Mouse (Mus musculus): ENCODE data around the gene Wfdc3. TPM values are rescaled to one million over a fixed set of nuclear protein-coding genes. Genes with fewer than 3 reads are reported as not detected.

The Wfdc3 gene
- polyA plus RNA-seq, 1 experiment from 2014 or later = 1.3 TPM

DNA sequence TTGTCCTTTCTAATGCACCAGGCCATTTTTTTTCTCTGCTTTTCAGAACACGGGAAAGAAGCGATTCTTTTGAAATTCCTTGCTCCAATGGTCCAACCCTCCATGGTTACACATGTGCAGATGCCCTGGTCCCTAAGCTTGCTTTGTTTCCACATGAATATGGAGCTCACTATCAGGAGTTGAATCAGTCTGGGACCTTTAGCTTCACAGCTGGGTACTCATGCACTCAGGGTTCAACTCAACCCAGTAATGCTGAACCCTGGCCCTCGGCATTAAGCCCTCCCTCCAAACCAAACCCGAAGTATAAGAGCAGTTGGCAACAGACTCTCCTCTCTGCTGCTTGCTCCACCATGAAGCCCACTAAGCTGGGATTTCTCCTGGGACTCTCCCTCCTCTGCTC, 47.5 kb downstream of the Wfdc3 start, which contains the start of gene Spint4:
Gene Spint4, plus strand, starts transcription at position 301 of the 400 bp plus-strand sequence.
- Histone ChIP-seq H3K4me2 (no peak within 1 kb of the TSS), H3K27ac (replicated peaks) (no peak within 1 kb of the TSS), H3K4me1 (no peaks in the 10 kb centered on the region), H3K9me3 (replicated peaks) (no peaks in the 10 kb centered on the region), H3K9ac (replicated peaks) (no peak within 1 kb of the TSS), H3K27me3 (replicated peaks) (no peaks in the 10 kb centered on the region), H3K4me3 (replicated peaks) (no peak within 1 kb of the TSS), H3K36me3 (no peaks in the 10 kb centered on the region)
- 72% methylated on average over 4 of the region's 4 CpGs for WGBS
- ATAC-seq (ENCODE audit: low FRiP score) = no peak

DNA sequence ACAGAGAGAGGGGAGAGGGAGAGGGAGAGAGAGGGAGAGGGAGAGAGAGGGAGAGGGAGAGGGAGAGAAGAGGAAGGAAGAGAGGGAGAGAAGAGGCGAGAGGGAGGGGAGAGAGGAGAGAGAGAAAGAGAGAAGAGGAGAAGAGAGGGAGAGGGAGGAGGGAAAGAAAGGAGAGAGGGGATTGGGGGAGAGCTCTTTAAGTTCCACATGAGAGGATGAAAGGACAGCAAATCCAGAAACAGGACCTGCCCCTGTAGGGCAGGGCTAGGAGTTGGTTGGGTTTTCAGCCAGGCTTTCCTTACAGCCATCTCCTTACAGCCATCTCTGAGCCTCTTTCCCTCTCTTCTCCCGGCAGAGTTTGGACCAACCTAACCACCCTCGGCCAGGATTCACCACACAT, 60.9 kb downstream of the Wfdc3 start, which contains the start of gene Wfdc13:
Gene Wfdc13, plus strand, starts transcription at position 301 of the 400 bp plus-strand sequence.
- H3K9ac ChIP-seq (replicated peaks) = no peak within 1 kb of the TSS
- H3K4me1 ChIP-seq = no peaks in the 10 kb centered on the region
- 76% methylated on average over 3 of the region's 3 CpGs for WGBS
- H3K27ac ChIP-seq (replicated peaks) = no peak within 1 kb of the TSS
- H3K9me3 ChIP-seq (replicated peaks) = no peaks in the 10 kb centered on the region
- no peak for ATAC-seq (ENCODE audit: low FRiP score)
- no peak within 1 kb of the TSS for H3K4me3 ChIP-seq (replicated peaks)
- no peak within 1 kb of the TSS for H3K4me2 ChIP-seq
- no peaks in the 10 kb centered on the region for H3K36me3 ChIP-seq
- H3K27me3 ChIP-seq (replicated peaks) = no peaks in the 10 kb centered on the region

Other genes starting within 250 kb of the Wfdc3 start
- gene Pigt, start 248.4 kb downstream of the Wfdc3 start, polyA plus RNA-seq (2015; fragmentation: Nextera tagmentation; extraction: Ambion mirVana) = 88.8 and 92.2 TPM in 2 replicates
- 1.6 and 10.4 TPM in 2 replicates for gene Wfdc2, start 183.5 kb downstream of the Wfdc3 start, polyA plus RNA-seq (2015; fragmentation: Nextera tagmentation; extraction: Ambion mirVana)
- not detected in 2 replicates for gene Spint3, start 172.5 kb downstream of the Wfdc3 start, polyA plus RNA-seq (2015; fragmentation: Nextera tagmentation; extraction: Ambion mirVana)
- gene Wfdc6a, start 160.5 kb downstream of the Wfdc3 start, polyA plus RNA-seq (2015; fragmentation: Nextera tagmentation; extraction: Ambion mirVana) = 0.31 TPM in 1 of 2 replicates, not detected in the other
- gene Eppin, start 152.3 kb downstream of the Wfdc3 start, polyA plus RNA-seq (2015; fragmentation: Nextera tagmentation; extraction: Ambion mirVana) = not detected in 2 replicates
- not detected in 2 replicates for gene Wfdc6b, start 132.4 kb downstream of the Wfdc3 start, polyA plus RNA-seq (2015; fragmentation: Nextera tagmentation; extraction: Ambion mirVana)
- not detected in 2 replicates for gene Wfdc8, start 132.3 kb downstream of the Wfdc3 start, polyA plus RNA-seq (2015; fragmentation: Nextera tagmentation; extraction: Ambion mirVana)
- not detected in 2 replicates for gene Wfdc16, start 107.1 kb downstream of the Wfdc3 start, polyA plus RNA-seq (2015; fragmentation: Nextera tagmentation; extraction: Ambion mirVana)
- not detected in 2 replicates for gene Wfdc10, start 89.9 kb downstream of the Wfdc3 start, polyA plus RNA-seq (2015; fragmentation: Nextera tagmentation; extraction: Ambion mirVana)
- not detected in 2 replicates for gene Wfdc9, start 89.3 kb downstream of the Wfdc3 start, polyA plus RNA-seq (2015; fragmentation: Nextera tagmentation; extraction: Ambion mirVana)
- gene Wfdc11, start 71.8 kb downstream of the Wfdc3 start, polyA plus RNA-seq (2015; fragmentation: Nextera tagmentation; extraction: Ambion mirVana) = not detected in 2 replicates
- gene Wfdc13, start 60.8 kb downstream of the Wfdc3 start, polyA plus RNA-seq (2015; fragmentation: Nextera tagmentation; extraction: Ambion mirVana) = not detected in 2 replicates
- not detected in 2 replicates for gene Spint4, start 47.4 kb downstream of the Wfdc3 start, polyA plus RNA-seq (2015; fragmentation: Nextera tagmentation; extraction: Ambion mirVana)
- gene Spint5, start 30.6 kb downstream of the Wfdc3 start, polyA plus RNA-seq (2015; fragmentation: Nextera tagmentation; extraction: Ambion mirVana) = not detected in 2 replicates
- gene Dnttip1, start 52 bp upstream of the Wfdc3 start, polyA plus RNA-seq (2015; fragmentation: Nextera tagmentation; extraction: Ambion mirVana) = 51.0 and 56.4 TPM in 2 replicates
- 42.8 and 134 TPM in 2 replicates for gene Ube2c, start 24.0 kb upstream of the Wfdc3 start, polyA plus RNA-seq (2015; fragmentation: Nextera tagmentation; extraction: Ambion mirVana)
- 27.5 and 55.6 TPM in 2 replicates for gene Tnnc2, start 34.0 kb upstream of the Wfdc3 start, polyA plus RNA-seq (2015; fragmentation: Nextera tagmentation; extraction: Ambion mirVana)
- gene Snx21, start 39.9 kb upstream of the Wfdc3 start, polyA plus RNA-seq (2015; fragmentation: Nextera tagmentation; extraction: Ambion mirVana) = 41.3 and 46.6 TPM in 2 replicates
- gene Acot8, start 59.0 kb upstream of the Wfdc3 start, polyA plus RNA-seq (2015; fragmentation: Nextera tagmentation; extraction: Ambion mirVana) = 24.1 and 26.4 TPM in 2 replicates
- gene Zswim3, start 59.2 kb upstream of the Wfdc3 start, polyA plus RNA-seq (2015; fragmentation: Nextera tagmentation; extraction: Ambion mirVana) = 14.9 and 16.2 TPM in 2 replicates
- gene Zswim1, start 76.8 kb upstream of the Wfdc3 start, polyA plus RNA-seq (2015; fragmentation: Nextera tagmentation; extraction: Ambion mirVana) = 23.7 and 25.4 TPM in 2 replicates
- gene Spata25, start 82.6 kb upstream of the Wfdc3 start, polyA plus RNA-seq (2015; fragmentation: Nextera tagmentation; extraction: Ambion mirVana) = not detected in 2 replicates
- gene Ctsa, start 86.9 kb upstream of the Wfdc3 start, polyA plus RNA-seq (2015; fragmentation: Nextera tagmentation; extraction: Ambion mirVana) = 99.9 and 113 TPM in 2 replicates
- gene Neurl2, start 87.5 kb upstream of the Wfdc3 start, polyA plus RNA-seq (2015; fragmentation: Nextera tagmentation; extraction: Ambion mirVana) = 6.8 and 7.1 TPM in 2 replicates
- 117 and 192 TPM in 2 replicates for gene Pltp, start 111.8 kb upstream of the Wfdc3 start, polyA plus RNA-seq (2015; fragmentation: Nextera tagmentation; extraction: Ambion mirVana)
- gene Pcif1, start 133.4 kb upstream of the Wfdc3 start, polyA plus RNA-seq (2015; fragmentation: Nextera tagmentation; extraction: Ambion mirVana) = 79.9 and 85.2 TPM in 2 replicates
- 13.3 and 13.8 TPM in 2 replicates for gene Zfp335, start 165.8 kb upstream of the Wfdc3 start, polyA plus RNA-seq (2015; fragmentation: Nextera tagmentation; extraction: Ambion mirVana)
- 23.8 and 25.6 TPM in 2 replicates for gene Mmp9, start 194.8 kb upstream of the Wfdc3 start, polyA plus RNA-seq (2015; fragmentation: Nextera tagmentation; extraction: Ambion mirVana)
- gene Slc12a5, start 214.9 kb upstream of the Wfdc3 start, polyA plus RNA-seq (2015; fragmentation: Nextera tagmentation; extraction: Ambion mirVana) = 53.6 and 61.8 TPM in 2 replicates

All from neural tube, embryonic 15.5 days (tissue).